Mouse (Mus musculus): ENCODE measurements around the gene Rhpn2.

Rhpn2 gene

DNA sequence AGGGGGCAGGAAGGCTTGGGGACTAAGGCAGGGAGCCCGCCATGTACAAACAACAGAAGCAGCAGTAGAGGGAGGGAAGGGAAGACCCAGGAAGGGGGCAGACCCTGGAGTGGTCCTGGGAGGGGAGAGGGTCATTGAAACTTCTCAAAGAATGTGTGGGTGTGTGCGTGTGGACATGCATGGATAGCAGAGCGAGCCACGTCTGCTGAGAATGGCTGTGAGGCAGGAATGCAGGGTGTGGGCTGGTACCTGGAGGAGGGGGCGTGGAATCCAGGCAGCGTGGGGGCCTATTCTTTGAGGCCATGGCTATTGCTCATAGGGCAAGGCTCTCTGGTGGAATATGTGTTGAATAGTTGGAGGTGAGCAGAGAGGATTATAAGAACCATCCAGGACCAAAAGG lies 54.7 kb downstream of the Rhpn2 start:
- DNase-seq (ENCODE audit: low spot score in 2 of 2), result no peak

DNA sequence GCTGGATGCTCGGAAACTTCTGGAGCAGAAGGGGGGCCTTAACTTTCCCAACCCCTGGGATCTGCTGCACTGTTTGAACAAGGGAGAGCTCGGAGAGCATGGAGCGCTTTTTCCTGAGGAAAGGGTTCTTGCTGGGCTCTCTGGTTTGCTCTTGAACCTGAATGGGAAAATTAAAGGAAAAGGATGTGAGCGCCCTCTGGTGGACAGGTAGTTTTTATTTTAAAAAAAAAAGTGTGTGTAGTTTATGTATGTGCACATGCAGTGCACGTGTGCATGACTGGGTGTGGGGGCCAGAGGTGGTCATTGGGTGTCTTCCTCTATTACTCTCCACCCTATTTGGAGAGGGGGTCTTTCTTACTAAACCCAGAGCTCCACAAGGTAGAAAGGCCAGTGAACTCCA lies 59.0 kb downstream of the Rhpn2 start:
- no peak for DNase-seq (ENCODE audit: low spot score in 2 of 2)

DNA sequence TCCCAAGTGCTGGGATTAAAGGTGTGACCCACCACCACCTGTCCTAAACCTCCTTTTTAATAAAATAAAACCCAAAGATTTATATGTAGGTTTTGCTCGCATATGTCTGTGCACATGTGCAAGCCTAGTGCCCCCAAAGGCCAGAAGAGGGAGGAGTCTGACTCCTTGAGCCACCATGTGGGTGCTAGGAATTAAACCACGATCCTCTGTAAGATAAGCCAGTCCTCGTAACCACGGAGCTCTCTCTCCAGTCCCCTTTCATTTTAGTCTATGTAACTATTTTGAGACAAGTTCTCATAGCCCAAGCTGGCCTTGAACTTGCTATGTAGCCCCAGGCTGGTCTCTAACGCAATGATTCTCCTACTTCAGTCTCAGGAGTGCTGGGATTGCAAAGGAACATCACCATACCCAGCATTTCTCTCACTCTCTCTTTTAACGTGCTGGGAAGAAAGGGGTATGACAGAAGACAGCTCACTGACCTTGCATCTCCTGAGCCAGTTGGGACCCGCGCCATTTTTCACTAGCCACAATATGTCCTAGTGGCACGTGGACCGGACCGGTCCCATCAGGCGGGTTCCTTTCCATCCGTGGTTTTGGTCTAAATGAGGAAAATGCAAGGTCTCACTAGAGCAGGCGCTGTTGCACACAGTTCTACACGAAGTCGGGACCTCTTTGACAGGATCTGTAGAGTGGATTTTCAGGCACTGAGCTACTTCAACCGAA lies 61.9 kb downstream of the Rhpn2 start:
- no peak for DNase-seq (ENCODE audit: low spot score in 2 of 2)

DNA sequence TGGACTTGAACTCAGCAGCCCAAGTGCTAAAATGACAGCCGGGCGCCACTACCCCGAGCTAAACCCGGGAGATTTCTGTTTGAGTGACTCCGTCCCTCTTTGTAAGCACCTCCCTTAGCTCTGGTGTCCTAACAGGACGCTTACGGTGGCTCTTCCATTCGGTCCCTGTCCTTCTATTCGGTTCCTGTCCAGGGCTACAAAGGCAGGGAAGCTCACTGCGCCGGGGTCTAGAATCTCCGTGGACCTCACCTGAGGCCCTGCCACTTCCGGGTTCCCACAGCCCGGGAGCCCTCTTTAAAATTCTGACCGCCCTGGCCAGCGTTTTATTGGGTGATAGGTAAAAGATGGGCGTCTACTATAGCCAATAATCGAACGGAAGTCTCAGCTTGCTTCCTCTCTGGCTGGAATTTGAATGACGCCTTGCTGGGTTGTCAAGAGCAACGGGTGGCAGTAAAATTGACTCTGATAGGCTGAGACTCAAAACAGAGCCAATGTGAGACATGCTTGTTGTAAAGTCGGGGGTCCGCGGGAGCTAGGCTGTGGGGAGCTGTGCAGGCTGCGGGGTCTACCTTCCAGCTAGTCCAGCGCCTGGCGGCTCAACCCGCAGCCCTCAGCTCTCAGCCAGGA lies 62.7 kb downstream of the Rhpn2 start, which contains the start of the genes Faap24 and Cep89:
TSS of gene Faap24 (minus strand) at position 295 of the 627 bp plus-strand sequence.
TSS of gene Cep89 (plus strand) at position 494 of the 627 bp plus-strand sequence.
- peak; percentile 77 to 91 for DNase-seq (ENCODE audit: low spot score in 2 of 2)

DNA sequence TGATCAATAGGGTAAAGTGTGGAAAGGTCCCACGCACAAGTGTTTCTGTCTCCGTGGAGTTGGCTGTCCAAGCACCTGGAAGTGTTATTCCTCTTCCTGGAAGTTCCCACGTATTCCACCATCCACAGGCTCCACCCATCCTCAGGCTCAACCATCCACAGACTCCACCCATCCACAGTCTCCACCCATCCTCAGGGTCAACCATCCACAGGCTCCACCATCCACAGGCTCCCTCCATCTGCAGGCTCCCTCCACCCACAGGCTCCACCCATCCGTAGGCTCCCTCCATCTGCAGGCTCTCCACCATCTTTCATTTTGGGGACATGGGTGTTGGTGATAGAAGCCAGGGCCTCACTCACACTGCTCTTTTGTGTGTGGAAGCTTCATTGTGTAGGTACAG lies 67.2 kb downstream of the Rhpn2 start:
- DNase-seq (ENCODE audit: low spot score in 2 of 2), result no peak

DNA sequence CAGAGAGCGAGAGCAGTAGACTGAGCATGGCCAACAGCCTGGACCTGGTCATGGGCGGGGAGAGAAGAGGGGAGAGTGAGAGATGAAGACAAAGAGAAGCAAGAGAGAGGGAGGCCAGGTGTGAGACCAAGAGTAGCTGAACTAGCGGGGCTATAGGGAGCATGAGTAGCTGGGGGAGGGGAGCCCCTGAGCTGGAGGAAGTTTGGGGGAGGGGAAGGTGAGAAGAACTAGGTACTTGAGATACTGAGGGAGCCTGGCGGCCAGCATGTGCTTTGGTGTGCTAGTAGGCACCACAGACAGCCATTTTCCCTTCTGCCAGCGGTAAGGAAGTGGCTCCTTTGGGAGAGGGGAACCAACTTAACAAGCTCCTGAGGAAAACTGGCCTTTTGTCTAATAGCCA lies 81.3 kb downstream of the Rhpn2 start:
- DNase-seq (ENCODE audit: low spot score in 2 of 2), result peak in 1 of 2 experiments; percentile 17

DNA sequence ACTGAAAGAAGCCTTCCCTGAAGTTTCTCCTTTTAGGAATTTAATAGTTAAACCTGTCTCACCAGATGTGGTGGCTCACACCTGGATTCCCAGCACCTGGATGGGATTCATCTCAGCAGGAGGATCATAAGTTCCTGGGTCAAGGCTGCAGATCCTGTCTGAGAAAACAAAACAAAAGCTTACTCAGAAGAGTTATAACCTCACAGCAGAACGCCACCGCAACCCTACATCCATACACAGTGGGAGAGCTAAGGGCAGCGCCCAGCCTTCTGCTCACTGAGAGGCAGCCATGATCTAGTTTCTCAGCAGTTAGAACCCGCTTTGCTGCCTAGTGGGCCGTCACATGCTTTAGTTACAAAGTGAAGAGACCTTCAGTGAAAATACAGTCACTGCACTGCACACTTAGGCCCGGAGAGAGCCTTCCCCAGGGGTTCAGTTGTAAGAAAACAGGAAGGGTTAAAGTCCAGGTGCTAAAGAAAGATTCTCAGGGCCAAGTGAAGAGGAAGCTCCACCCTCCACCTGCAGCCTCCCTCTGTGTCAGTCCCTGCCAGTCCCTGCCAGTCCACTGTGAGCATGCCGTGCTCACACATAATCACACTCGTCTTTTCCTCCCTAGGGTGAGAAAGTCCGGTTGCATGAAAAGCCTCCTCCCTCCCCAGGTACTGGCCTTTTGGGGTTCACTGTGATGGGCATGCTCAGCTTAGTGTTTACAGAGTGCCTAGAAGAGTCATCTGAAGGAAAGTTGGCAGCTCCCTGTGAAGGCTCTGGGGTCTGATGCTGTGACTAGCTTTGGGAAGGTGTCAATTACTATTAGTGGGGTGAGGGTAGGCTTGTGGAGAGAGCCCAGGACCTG lies 82.1 kb downstream of the Rhpn2 start:
- DNase-seq (ENCODE audit: low spot score in 2 of 2), result no peak

DNA sequence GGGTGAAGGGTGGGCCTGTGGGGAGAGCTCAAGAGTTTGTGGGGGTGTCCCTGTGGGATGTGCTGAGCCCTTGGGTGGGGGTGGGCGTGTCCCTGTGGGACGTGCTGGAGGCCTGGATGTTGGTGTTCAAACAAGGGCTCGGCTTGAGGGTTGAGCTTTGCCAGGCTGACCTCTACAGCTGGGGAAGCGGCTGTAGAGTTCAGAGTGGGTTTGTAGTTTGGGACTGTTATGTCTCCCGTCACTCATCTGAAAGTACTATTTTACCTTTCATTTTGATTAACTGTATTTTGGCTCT lies 82.6 kb downstream of the Rhpn2 start:
- DNase-seq (ENCODE audit: low spot score in 2 of 2), result no peak

DNA sequence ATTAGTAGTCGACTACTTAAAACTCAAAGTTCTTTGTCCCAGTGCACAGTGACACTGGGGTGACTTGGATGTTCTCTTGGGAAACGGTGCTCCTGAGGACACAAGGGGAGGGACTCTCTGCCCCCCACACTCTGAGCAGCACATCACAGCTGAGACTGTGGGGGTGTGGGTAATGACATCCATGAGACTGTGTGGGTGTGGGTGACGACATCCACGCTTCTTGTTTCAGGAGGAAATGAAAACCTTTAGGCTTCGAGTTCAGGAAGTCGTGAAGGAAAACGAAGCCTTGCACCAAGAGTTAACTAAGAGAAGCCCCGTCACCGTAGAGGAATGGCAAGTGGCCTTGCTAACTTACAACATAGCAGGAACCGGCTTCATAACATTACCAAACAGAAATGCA lies 89.1 kb downstream of the Rhpn2 start:
- no peak for DNase-seq (ENCODE audit: low spot score in 2 of 2)

DNA sequence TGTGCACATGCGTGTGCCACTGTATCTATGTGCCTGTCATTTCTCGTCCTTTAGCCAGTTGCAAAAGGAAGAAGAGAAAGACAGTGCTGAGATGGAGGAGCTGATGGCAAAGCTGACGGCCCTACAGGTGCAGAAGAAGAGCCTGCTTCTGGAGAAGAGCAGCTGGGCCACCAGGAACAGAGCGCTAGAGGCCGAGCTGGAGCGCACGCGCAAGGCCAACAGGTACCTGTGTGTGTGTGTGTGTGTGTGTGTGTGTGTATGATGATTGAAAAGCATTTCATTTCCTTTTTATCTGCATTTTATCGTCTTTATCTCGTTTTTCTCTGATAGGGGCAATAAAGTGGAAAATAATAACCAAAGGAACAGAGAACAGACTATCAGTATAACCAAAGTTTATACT lies 94.2 kb downstream of the Rhpn2 start:
- no peak for DNase-seq (ENCODE audit: low spot score in 2 of 2)

DNA sequence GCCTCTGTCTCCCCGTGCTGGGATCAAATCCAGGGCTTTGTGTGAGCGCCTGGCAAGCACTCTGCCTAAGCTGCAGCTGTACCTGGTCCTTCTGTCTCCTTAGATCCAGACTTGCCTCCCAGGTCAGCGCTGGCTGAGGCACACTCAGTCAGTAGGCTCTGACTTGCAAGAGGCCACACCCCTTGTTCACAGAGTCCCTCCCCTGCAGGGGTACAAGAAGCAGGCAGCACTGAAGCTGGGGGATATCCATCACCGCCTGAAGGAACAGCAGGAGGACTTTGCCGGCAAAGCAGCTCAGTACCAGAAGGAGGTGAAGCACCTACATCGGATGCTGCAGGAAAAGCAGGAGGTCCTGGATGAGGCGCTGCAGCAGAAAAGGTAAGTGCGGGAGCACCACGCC lies 101.3 kb downstream of the Rhpn2 start:
- no peak for DNase-seq (ENCODE audit: low spot score in 2 of 2)
